Mouse (Mus musculus) E14TG2a.4 (cell line): ENCODE data around the gene Bcar3.

Experiments used
- CTCF ChIP-seq: conservative IDR thresholded peaks from 2 replicates; pipeline ENCODE4 v1.5.1; 2014; ENCODE audit warnings: low read length
- NANOG ChIP-seq: IDR thresholded peaks from 2 replicates; pipeline ENCODE4 v1.6.1; 2014; ENCODE audit warnings: borderline replicate concordance, low read length, mixed read lengths
- POU5F1 ChIP-seq: IDR thresholded peaks from 2 replicates; pipeline ENCODE4 v1.6.1; 2014; ENCODE audit warnings: low read length, borderline replicate concordance

- TF ChIP-seq CTCF (no peak), NANOG (no peak), POU5F1 (no peak)
Observed at GRCm38 (mm10) chr3:122333902-122334301, 40.0 kb downstream of the Bcar3 start.
